Mouse (Mus musculus): ENCODE measurements around the gene BC049715.
A peak's percentile ranks its signal among the peaks of the same experiment; 100 is the strongest.

Gene BC049715

DNA sequence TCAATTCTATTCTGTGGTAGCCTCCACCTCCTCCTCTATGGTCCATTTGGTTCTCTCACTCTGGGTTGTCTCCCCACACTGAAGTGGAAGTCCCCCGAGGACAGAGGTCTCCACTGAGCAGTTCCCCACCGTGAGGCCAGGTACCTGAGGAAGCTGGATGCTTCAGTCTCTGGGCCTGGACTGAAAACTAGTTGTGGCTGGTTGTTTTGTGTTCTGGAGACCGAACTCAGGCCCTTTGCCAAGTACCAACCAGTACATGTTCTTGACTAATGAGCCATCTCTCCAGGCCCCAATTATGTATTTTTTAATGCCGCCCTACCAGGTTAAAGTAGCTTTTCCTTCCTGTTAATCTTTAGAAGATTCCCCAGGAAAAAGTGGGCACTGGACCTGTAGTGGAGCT, 24.9 kb downstream of the BC049715 start:
- H3K27me3 ChIP-seq (ENCODE audit: control insufficient read depth, insufficient read depth, low read length, poor library complexity, severe bottlenecking) = no peaks in the 10 kb centered on the region
- DNase-seq (ENCODE audit: low read depth, low spot score) = no peak
- H3K36me3 ChIP-seq (ENCODE audit: control insufficient read depth, insufficient read depth, low read length, poor library complexity, severe bottlenecking) = no peaks in the 10 kb centered on the region

DNA sequence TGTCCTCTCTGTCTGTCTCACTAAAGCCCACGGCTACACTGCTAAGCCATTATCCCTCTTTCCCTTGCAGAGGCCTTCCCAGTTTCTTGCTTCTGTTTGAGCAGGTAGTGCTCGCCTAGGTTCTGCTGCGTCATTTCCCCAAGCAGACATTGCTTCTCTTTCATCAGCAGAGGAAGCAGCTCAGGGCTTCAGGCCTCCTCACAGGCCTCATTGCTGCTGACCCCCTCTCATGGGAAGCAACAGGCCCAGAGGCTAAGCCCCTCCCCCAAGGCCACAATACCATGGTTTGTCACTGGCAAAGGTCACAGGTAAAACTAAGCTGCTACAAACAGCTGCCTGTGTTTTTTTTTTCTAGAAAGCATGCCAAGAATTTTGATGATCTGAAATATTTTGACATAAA, 25.3 kb downstream of the BC049715 start:
- H3K27me3 ChIP-seq (ENCODE audit: control insufficient read depth, insufficient read depth, low read length, poor library complexity, severe bottlenecking) = no peaks in the 10 kb centered on the region
- no peaks in the 10 kb centered on the region for H3K36me3 ChIP-seq (ENCODE audit: control insufficient read depth, insufficient read depth, low read length, poor library complexity, severe bottlenecking)
- DNase-seq (ENCODE audit: low read depth, low spot score) = no peak

DNA sequence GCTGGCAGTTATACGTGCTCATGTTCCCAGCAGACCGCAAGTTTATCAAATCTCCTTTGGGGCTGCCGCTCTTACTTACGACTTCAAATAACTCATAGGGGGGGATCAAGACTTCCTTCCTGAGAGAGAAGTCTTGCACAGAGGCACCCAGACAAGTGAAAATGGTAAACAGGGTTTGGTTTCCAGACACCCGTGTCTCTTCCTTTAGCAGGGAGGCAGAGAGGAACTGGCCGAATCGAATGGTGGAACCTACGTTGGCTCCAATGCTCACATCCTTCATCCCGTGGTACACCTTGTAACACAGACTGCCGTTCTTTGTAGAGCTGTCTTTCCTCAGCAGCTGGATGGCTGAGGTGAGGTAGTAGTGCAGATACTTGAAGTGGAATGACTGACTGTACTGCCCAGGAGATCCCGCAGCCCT, 26.9 kb downstream of the BC049715 start:
- Histone ChIP-seq H3K27me3 (ENCODE audit: control insufficient read depth, insufficient read depth, low read length, poor library complexity, severe bottlenecking) (no peaks in the 10 kb centered on the region), H3K36me3 (ENCODE audit: control insufficient read depth, insufficient read depth, low read length, poor library complexity, severe bottlenecking) (no peaks in the 10 kb centered on the region)
- DNase-seq (ENCODE audit: low read depth, low spot score) = peak; percentile 41

DNA sequence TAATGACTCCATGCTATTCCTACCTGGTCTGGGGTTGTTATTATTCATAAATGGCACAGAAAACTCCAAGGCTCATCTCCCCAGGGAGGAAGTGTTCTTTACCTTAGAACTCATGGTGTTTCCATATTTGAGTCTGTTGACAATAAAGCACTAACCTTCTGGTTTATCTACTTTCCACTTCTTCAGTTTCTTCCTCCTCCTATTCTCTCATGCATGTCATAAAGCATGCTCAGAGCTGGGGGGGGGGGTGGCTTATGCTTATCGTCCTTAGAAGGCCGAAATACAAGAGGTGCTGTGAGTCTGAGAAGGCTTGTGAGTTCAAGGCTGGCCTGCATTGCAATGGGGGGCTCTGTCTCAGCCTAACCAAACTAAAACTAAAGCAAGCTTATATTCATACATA, 27.8 kb downstream of the BC049715 start:
- peak; percentile 55 for DNase-seq (ENCODE audit: low read depth, low spot score)
- H3K36me3 ChIP-seq (ENCODE audit: control insufficient read depth, insufficient read depth, low read length, poor library complexity, severe bottlenecking) = no peaks in the 10 kb centered on the region
- H3K27me3 ChIP-seq (ENCODE audit: control insufficient read depth, insufficient read depth, low read length, poor library complexity, severe bottlenecking) = no peaks in the 10 kb centered on the region

DNA sequence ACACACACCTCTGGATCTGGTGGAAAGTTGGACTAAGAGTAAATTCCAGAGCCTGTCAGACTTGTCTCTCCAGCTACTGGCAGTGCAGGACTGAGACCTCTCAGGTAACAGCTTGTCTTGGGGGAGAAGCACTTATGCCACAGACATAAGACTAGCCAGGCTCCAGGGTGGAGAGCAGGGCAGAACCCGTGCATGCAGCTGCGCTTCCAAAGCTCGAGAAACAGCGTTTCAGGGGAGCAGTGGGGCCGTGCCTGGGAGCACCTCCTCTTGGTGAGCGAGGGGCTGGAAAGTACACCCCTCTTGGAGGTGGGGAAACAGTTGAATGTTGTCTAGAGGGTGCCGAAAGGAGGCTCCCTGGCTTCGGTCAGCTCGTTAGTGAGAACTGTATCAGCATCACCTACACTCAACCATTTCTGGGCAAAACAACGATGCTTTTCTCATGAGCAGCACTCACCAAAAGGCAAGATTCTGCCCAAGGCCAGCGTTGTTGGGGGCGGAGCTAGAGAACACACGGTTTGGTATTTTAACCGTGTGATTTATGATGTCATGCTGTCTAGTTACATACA, 28.7 kb downstream of the BC049715 start:
- peak; percentile 49 for DNase-seq (ENCODE audit: low read depth, low spot score)
- H3K27me3 ChIP-seq (ENCODE audit: control insufficient read depth, insufficient read depth, low read length, poor library complexity, severe bottlenecking) = no peaks in the 10 kb centered on the region

DNA sequence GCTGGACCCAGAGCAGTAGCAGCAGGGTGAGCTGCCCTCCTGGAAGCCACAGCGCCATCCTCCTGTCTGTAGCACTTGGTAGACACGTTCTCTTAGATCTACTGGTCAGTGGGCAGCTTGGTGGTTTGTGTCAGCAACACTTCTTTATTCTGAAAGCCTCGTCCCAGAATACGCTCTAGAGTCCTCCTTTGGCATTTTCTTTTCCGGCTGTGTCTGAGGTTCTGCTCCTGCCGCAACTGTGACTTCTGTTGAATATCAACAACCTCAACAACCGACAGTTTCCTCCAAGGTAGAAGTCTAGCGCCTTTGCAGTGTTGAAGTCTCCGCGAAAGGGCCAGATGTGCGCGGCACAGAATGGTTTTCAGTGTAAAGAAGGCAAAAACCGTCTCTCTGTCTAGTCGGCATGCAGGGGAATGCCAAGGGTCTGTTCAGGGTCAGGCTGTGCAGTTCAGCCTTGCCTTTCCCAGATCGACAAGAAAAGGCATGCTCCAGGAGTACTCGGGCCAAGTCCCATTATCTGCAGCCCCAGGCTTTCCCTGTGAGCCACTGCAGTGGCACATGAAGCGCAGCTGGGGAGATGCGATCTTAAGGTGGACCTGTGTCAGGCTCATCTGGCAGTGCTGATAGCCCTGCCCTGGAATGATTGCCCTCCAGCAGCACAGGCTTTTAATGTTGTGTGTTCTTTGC, 29.9 kb downstream of the BC049715 start, which contains the start of gene Art4:
Gene Art4 (minus strand): TSS at position 548 of the 687 bp plus-strand sequence.
- Histone ChIP-seq H3K27me3 (ENCODE audit: control insufficient read depth, insufficient read depth, low read length, poor library complexity, severe bottlenecking) (no peaks in the 10 kb centered on the region), H3K36me3 (ENCODE audit: control insufficient read depth, insufficient read depth, low read length, poor library complexity, severe bottlenecking) (no peaks in the 10 kb centered on the region)
- peak; percentile 23 for DNase-seq (ENCODE audit: low read depth, low spot score)

More for the DNA sequence above, 28.7 kb downstream of the BC049715 start:
- H3K36me3 ChIP-seq (ENCODE audit: control insufficient read depth, insufficient read depth, low read length, poor library complexity, severe bottlenecking) = no peaks in the 10 kb centered on the region

DNA sequence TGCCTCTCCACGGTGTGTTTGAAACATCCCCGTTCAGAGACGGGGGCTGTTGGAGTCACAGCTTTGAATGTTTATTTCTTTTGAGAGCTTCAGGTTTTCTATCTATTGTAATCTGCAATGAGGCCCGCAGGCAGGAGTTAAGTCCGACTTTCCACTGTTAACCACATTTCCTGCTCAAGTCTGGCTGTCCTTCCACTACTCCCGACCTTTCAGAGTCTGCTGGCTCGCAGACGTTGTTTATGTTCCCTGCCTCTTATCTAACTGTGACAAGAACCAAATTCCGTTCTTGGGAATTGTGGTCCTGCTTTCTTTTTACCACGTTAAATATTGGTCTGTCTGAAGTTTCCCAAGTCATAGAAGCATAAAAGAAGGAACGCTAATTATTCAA, 30.4 kb downstream of the BC049715 start:
- Histone ChIP-seq H3K36me3 (ENCODE audit: control insufficient read depth, insufficient read depth, low read length, poor library complexity, severe bottlenecking) (no peaks in the 10 kb centered on the region), H3K27me3 (ENCODE audit: control insufficient read depth, insufficient read depth, low read length, poor library complexity, severe bottlenecking) (no peaks in the 10 kb centered on the region)
- DNase-seq (ENCODE audit: low read depth, low spot score) = no peak

DNA sequence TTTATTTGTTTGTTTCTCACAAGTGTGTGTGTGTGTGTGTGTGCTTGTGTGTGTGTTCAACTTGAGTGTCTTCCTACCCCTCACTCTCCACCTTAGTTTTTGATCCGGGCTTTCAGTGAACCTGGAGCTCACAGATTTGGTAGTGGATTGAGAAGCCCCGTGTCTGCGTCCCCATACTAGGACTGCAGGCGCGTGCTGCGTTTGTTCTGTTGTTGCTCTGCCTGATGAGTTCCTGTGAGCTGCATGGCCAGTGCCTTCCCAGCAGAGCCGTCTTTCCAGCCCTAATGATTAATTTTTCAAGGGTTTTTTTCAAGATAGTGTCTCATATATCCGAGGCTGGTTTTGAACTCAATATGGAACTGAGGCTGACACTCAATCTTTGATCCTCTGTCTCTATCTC, 31.0 kb downstream of the BC049715 start:
- H3K36me3 ChIP-seq (ENCODE audit: control insufficient read depth, insufficient read depth, low read length, poor library complexity, severe bottlenecking) = no peaks in the 10 kb centered on the region
- DNase-seq (ENCODE audit: low read depth, low spot score) = no peak
- H3K27me3 ChIP-seq (ENCODE audit: control insufficient read depth, insufficient read depth, low read length, poor library complexity, severe bottlenecking) = no peaks in the 10 kb centered on the region

DNA sequence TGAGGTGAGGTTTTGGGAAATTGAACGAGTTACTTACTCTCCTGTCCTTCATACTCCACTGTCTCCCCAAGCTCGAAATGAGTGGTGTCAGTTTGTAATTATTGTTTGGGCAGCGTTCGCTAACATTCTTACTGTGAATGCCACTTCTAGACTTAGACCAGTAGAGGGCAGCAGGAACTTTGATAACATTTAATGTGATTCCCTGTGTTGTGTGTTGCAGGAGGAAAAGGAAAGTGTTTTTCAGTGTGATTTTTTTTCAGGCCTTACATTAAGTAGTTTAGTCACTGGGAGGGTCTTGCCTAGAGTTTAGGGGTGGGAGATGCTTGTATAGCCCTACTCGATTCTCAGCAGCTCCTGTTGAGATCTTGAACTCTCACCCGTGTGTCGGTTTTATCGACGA, 33.6 kb downstream of the BC049715 start:
- H3K27me3 ChIP-seq (ENCODE audit: control insufficient read depth, insufficient read depth, low read length, poor library complexity, severe bottlenecking) = no peaks in the 10 kb centered on the region
- H3K36me3 ChIP-seq (ENCODE audit: control insufficient read depth, insufficient read depth, low read length, poor library complexity, severe bottlenecking) = no peaks in the 10 kb centered on the region
- peak; percentile 66 for DNase-seq (ENCODE audit: low read depth, low spot score)

DNA sequence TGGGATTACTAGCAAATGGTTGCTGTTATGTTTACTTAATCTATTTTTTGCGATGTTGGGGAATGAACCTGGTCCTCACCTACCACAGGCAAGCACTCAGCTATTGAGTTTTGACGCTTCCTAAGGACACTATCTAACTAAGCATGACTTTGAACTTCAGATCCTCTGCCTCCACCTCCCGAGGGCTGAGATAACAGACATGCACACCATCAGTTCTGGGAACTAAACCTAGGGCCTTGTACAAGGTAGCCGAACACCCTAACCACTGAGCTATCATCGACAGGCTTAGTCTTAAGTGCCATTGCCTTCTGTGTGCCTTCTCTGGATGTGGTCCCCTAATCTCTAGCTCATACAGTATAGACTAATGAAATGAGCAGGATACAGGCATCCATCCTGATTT, 37.9 kb downstream of the BC049715 start:
- Histone ChIP-seq H3K36me3 (ENCODE audit: control insufficient read depth, insufficient read depth, low read length, poor library complexity, severe bottlenecking) (no peaks in the 10 kb centered on the region), H3K27me3 (ENCODE audit: control insufficient read depth, insufficient read depth, low read length, poor library complexity, severe bottlenecking) (no peaks in the 10 kb centered on the region)
- DNase-seq (ENCODE audit: low read depth, low spot score) = no peak

DNA sequence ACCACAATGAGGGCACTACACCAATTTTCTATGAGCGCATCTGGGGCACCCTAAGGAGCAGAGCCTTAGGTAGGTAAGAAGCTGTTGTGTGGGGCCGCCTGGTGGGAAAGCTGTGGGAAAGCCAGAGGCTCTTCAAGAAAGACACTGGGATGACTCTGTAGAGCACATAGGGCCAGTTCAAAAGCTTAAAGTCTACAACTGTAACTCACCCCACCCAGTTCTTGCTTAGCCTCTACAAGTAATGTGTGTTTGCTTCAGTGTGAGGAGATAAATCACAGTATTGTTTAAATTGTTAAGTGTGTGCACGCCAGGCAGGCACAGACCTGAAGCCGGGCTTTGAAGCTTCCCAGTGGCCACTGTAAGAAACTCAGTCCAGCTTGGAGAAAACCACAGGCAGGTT, 38.7 kb downstream of the BC049715 start:
- DNase-seq (ENCODE audit: low read depth, low spot score) = no peak
- no peaks in the 10 kb centered on the region for H3K27me3 ChIP-seq (ENCODE audit: control insufficient read depth, insufficient read depth, low read length, poor library complexity, severe bottlenecking)
- H3K36me3 ChIP-seq (ENCODE audit: control insufficient read depth, insufficient read depth, low read length, poor library complexity, severe bottlenecking) = no peaks in the 10 kb centered on the region

DNA sequence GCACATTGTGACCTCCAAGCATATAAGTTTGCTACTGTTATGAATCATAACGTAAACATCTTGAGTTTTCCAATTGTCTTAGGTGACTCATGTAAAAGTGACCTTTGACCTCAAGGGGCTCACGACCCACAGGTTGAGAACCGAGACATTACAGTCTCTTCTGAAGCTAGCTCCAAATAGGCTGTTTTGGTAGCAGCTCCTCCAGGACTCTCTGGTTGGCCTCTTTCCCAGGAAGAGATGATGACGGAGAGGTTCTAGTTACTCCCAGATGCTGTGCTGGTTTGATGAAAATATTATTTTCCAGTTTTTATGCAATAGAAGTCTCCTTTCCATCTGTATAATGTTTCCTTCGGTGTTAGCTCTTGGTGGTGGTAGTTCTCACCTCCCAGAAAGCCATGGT, 41.5 kb downstream of the BC049715 start:
- DNase-seq (ENCODE audit: low read depth, low spot score) = no peak
- Histone ChIP-seq H3K27me3 (ENCODE audit: control insufficient read depth, insufficient read depth, low read length, poor library complexity, severe bottlenecking) (no peaks in the 10 kb centered on the region), H3K36me3 (ENCODE audit: control insufficient read depth, insufficient read depth, low read length, poor library complexity, severe bottlenecking) (no peaks in the 10 kb centered on the region)

DNA sequence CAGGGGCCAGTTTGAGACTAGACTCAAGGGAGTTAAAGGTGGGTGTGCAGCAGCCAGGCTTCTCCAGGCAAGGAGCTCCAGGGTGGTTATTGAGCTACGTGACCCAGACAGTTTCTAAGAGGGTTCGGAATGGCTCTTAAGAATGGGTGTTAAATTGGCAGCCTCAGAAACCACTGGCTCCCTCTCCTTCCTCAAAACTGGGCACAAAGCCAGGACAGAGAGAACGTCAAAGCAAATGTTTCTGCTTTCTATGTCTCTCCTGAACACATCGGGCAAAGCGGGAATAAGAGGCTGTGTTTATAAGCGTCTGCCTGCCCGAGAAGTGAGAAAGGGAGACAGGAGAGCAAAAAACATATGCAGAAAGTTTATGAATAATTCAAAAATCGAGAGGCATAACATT, 47.2 kb downstream of the BC049715 start:
- DNase-seq (ENCODE audit: low read depth, low spot score) = no peak
- H3K36me3 ChIP-seq (ENCODE audit: control insufficient read depth, insufficient read depth, low read length, poor library complexity, severe bottlenecking) = no peaks in the 10 kb centered on the region
- H3K27me3 ChIP-seq (ENCODE audit: control insufficient read depth, insufficient read depth, low read length, poor library complexity, severe bottlenecking) = no peaks in the 10 kb centered on the region

DNA sequence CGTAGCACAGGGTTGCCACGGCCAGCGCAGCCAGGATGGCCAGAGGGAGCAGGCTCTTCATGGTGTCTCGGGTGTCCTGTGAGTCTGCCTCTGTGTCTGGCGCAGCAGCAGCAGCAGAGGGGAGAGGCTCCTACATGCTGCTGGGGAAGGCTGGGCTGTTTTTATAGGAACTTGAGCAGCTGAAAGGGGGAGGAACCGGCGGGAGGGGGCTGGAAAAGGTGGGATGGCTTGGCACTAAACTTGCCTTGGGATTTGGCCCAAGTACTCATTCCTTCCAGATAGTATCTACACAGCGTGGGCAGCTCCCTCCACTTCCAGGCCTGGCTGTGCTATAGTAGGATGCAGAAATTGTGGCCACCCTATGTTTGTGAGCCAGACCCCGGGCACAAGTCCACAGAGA, 48.2 kb downstream of the BC049715 start, which contains the start of gene Mgp:
Gene Mgp (minus strand): TSS at position 154 of the 400 bp plus-strand sequence.
- H3K36me3 ChIP-seq (ENCODE audit: control insufficient read depth, insufficient read depth, low read length, poor library complexity, severe bottlenecking) = no peaks in the 10 kb centered on the region
- H3K27me3 ChIP-seq (ENCODE audit: control insufficient read depth, insufficient read depth, low read length, poor library complexity, severe bottlenecking) = no peaks in the 10 kb centered on the region
- no peak for DNase-seq (ENCODE audit: low read depth, low spot score)

DNA sequence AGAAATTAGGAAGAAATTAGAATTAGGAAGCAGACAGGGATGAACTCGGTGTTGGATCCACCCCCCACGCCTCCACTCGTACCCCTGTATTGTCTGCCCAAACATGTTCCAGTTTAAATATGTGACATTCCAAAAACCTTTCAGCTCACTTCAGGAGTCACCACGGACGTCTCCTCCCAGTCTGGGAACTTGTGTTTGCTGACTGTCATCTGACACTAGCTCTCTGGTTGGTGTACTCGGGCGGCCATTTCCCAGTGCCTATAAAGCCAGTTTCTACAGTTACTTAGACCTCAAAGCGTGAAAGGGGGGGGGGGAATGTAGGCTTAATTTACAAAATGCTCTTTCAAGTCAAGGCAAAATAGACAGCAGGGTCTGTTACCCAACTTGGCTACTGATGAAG, 54.3 kb downstream of the BC049715 start:
- H3K36me3 ChIP-seq (ENCODE audit: control insufficient read depth, insufficient read depth, low read length, poor library complexity, severe bottlenecking) = no peaks in the 10 kb centered on the region
- H3K27me3 ChIP-seq (ENCODE audit: control insufficient read depth, insufficient read depth, low read length, poor library complexity, severe bottlenecking) = no peaks in the 10 kb centered on the region
- no peak for DNase-seq (ENCODE audit: low read depth, low spot score)
